Mouse (Mus musculus) hindbrain, embryonic 14.5 days (tissue): ENCODE results near the gene Ankrd39. TPM values are rescaled to one million over a fixed set of nuclear protein-coding genes. Genes with fewer than 3 reads are reported as not detected.

Source experiments
- ATAC-seq: fragments of 200-750 bp; cut with Nextera tagmentation; 2 replicates; pipeline ENCODE4 v1.8.0; 2017; ENCODE audit warnings: moderate number of reproducible peaks, mild to moderate bottlenecking, moderate TSS enrichment, moderate library complexity; ENCODE audit not compliant: low FRiP score
- DNase-seq: peaks from one replicate; pipeline ENCODE4 v3.0.0-alpha.2; 2015; ENCODE audit warnings: low spot score
- H3K27ac ChIP-seq: fragments of 300-500 bp; sonication (generic); 2 replicates; pipeline ENCODE4 v1.5.1; 2014; ENCODE audit warnings: mild to moderate bottlenecking, moderate library complexity
- H3K27me3 ChIP-seq: fragments of 300-500 bp; sonication (generic); 2 replicates; pipeline ENCODE4 v1.6.1; 2014; ENCODE audit warnings: mild to moderate bottlenecking, low read length, mixed read lengths; ENCODE audit not compliant: control insufficient read depth, insufficient read depth
- H3K36me3 ChIP-seq: fragments of 300-500 bp; sonication (generic); replicated peaks from 2 replicates; pipeline ENCODE4 v1.6.1; 2014; ENCODE audit not compliant: control insufficient read depth, insufficient read depth
- H3K4me1 ChIP-seq: fragments of 300-500 bp; sonication (generic); replicated peaks from 2 replicates; pipeline ENCODE4 v1.6.1; 2014; ENCODE audit warnings: antibody characterized with exemption, low read length, mixed read lengths; ENCODE audit not compliant: control insufficient read depth, insufficient read depth
- H3K4me2 ChIP-seq: fragments of 300-500 bp; sonication (generic); replicated peaks from 2 replicates; pipeline ENCODE4 v1.6.1; 2014; ENCODE audit warnings: mild to moderate bottlenecking, moderate library complexity
- H3K4me3 ChIP-seq: fragments of 300-500 bp; sonication (generic); replicated peaks from 2 replicates; pipeline ENCODE4 v1.5.1; 2014; ENCODE audit warnings: mild to moderate bottlenecking, low read length
- H3K9ac ChIP-seq: fragments of 300-500 bp; sonication (generic); 2 replicates; pipeline ENCODE4 v1.6.1; 2014
- H3K9me3 ChIP-seq: fragments of 300-500 bp; sonication (generic); 2 replicates; pipeline ENCODE4 v1.6.1; 2016; ENCODE audit warnings: low read length; ENCODE audit not compliant: control insufficient read depth
- WGBS: fragments of 180-500 bp; shearing (Covaris S2); extraction: QIAGEN DNeasy Blood & Tissue Kit; methylation state at CpG from one replicate; pipeline ENCODE4 v1.1.7; 2014; 5-methylcytosine and 5-hydroxymethylcytosine counted together
- polyA plus RNA-seq: library from polyadenylated mRNA; unstranded; fragments of >200 nt; fragmentation: Nextera tagmentation; extraction: Ambion mirVana; gene quantifications from 2 replicates; pipeline ENCODE4 v1.2.1, GENCODE M21; 2014

The Ankrd39 gene
- polyA plus RNA-seq, 1 experiment from 2014 or later, result 23.9 TPM

- H3K4me1 ChIP-seq, result no peaks in the 10 kb centered on the region
- no peak overlapping the region for H3K4me3 ChIP-seq
- no peak for DNase-seq
- no peak overlapping the region for H3K9ac ChIP-seq
- H3K4me2 ChIP-seq, result no peak overlapping the region
- ATAC-seq, result no peak
- H3K36me3 ChIP-seq, result no peaks in the 10 kb centered on the region
- WGBS, result 26% methylated on average over 2 of the region's 2 CpGs
- no peaks in the 10 kb centered on the region for H3K27me3 ChIP-seq
- no peaks in the 10 kb centered on the region for H3K9me3 ChIP-seq
- no peak overlapping the region for H3K27ac ChIP-seq
Measured at GRCm38 (mm10) chr1:36566425-36566824, 19.2 kb upstream of the Ankrd39 start.

GRCm38 (mm10) chr1:36564101-36564500 is 16.9 kb upstream of the Ankrd39 start:
- ATAC-seq (no peak), DNase-seq (no peak)
- Histone ChIP-seq H3K27me3 (no peaks in the 10 kb centered on the region), H3K9me3 (no peaks in the 10 kb centered on the region), H3K9ac (no peak overlapping the region), H3K4me3 (no peak overlapping the region), H3K36me3 (no peaks in the 10 kb centered on the region), H3K27ac (no peak overlapping the region), H3K4me1 (peaks cover 2% of the 10 kb centered on the region), H3K4me2 (no peak overlapping the region)
- WGBS, result 85% methylated on average over 6 of the region's 6 CpGs

GRCm38 (mm10) chr1:36563632-36564031 is 16.4 kb upstream of the Ankrd39 start:
- WGBS, result 80% methylated on average over 4 of the region's 4 CpGs
- ATAC-seq, result no peak
- Histone ChIP-seq H3K36me3 (no peaks in the 10 kb centered on the region), H3K4me3 (no peak overlapping the region), H3K9me3 (no peaks in the 10 kb centered on the region), H3K27me3 (no peaks in the 10 kb centered on the region), H3K4me2 (no peak overlapping the region), H3K9ac (no peak overlapping the region), H3K27ac (no peak overlapping the region), H3K4me1 (peaks cover 7% of the 10 kb centered on the region)
- DNase-seq, result no peak

- Histone ChIP-seq H3K9ac (no peak overlapping the region), H3K4me3 (no peak overlapping the region), H3K27ac (no peak overlapping the region), H3K27me3 (no peaks in the 10 kb centered on the region), H3K9me3 (no peaks in the 10 kb centered on the region), H3K4me1 (peaks cover 9% of the 10 kb centered on the region), H3K4me2 (no peak overlapping the region), H3K36me3 (no peaks in the 10 kb centered on the region)
- 57% methylated on average over 2 of the region's 2 CpGs for WGBS
- DNase-seq (no peak), ATAC-seq (no peak)
Measured at GRCm38 (mm10) chr1:36563197-36563596, 16.0 kb upstream of the Ankrd39 start.

GRCm38 (mm10) chr1:36562388-36562787 is 15.1 kb upstream of the Ankrd39 start:
- Histone ChIP-seq H3K9ac (no peak overlapping the region), H3K4me2 (no peak overlapping the region), H3K27ac (no peak overlapping the region), H3K36me3 (no peaks in the 10 kb centered on the region), H3K9me3 (no peaks in the 10 kb centered on the region), H3K4me1 (peaks cover 9% of the 10 kb centered on the region), H3K27me3 (no peaks in the 10 kb centered on the region), H3K4me3 (no peak overlapping the region)
- DNase-seq (no peak), ATAC-seq (no peak)
- 68% methylated on average over 4 of the region's 4 CpGs for WGBS

GRCm38 (mm10) chr1:36560903-36561302 is 13.7 kb upstream of the Ankrd39 start:
- Histone ChIP-seq H3K4me3 (no peak overlapping the region), H3K4me1 (peaks cover 10% of the 10 kb centered on the region), H3K4me2 (no peak overlapping the region), H3K9ac (no peak overlapping the region), H3K27me3 (no peaks in the 10 kb centered on the region), H3K9me3 (no peaks in the 10 kb centered on the region), H3K27ac (no peak overlapping the region), H3K36me3 (no peaks in the 10 kb centered on the region)
- DNase-seq (no peak), ATAC-seq (no peak)
- 56% methylated on average over 6 of the region's 6 CpGs for WGBS

- Histone ChIP-seq H3K27ac (no peak overlapping the region), H3K27me3 (no peaks in the 10 kb centered on the region), H3K4me3 (no peak overlapping the region), H3K36me3 (peaks cover 5% of the 10 kb centered on the region), H3K9me3 (no peaks in the 10 kb centered on the region), H3K9ac (no peak overlapping the region), H3K4me2 (no peak overlapping the region), H3K4me1 (peaks cover 20% of the 10 kb centered on the region)
- no peak for ATAC-seq
- WGBS, result 76% methylated on average over 5 of the region's 5 CpGs
- no peak for DNase-seq
Measured at GRCm38 (mm10) chr1:36559888-36560287, 12.6 kb upstream of the Ankrd39 start.

- Histone ChIP-seq H3K9ac (no peak overlapping the region), H3K4me2 (peak overlapping the region; percentile 95)
- WGBS, result 8% methylated on average over 4 of the region's 4 CpGs
Measured at GRCm38 (mm10) chr1:36559256-36559655, 12.0 kb upstream of the Ankrd39 start.

GRCm38 (mm10) chr1:36558031-36558993 is 11.1 kb upstream of the Ankrd39 start, which contains the start of gene Sema4c:
Sema4c (minus strand) TSS chr1:36558349.
- H3K4me3 ChIP-seq, result peak within 1 kb of the TSS; percentile 85
- ATAC-seq, result peak; percentile 47
- H3K4me1 ChIP-seq, result peaks cover 30% of the 10 kb centered on the region
- WGBS, result under 1% methylated on average over 67 of the region's 69 CpGs
- H3K4me2 ChIP-seq, result peak within 1 kb of the TSS; percentile 95
- H3K27me3 ChIP-seq, result no peaks in the 10 kb centered on the region
- peak within 1 kb of the TSS; percentile 99 for H3K9ac ChIP-seq
- peak; percentile 78 for DNase-seq
- H3K9me3 ChIP-seq, result no peaks in the 10 kb centered on the region
- H3K36me3 ChIP-seq, result peaks cover 20% of the 10 kb centered on the region
- H3K27ac ChIP-seq, result peak within 1 kb of the TSS; percentile 99

More at GRCm38 (mm10) chr1:36559256-36559655, 12.0 kb upstream of the Ankrd39 start:
- no peak for DNase-seq
- Histone ChIP-seq H3K36me3 (peaks cover 11% of the 10 kb centered on the region), H3K27me3 (no peaks in the 10 kb centered on the region), H3K27ac (no peak overlapping the region), H3K4me3 (0 out of 2 replicates have a peak overlapping the region, but pooled peaks have one; percentile 85), H3K4me1 (peaks cover 27% of the 10 kb centered on the region), H3K9me3 (no peaks in the 10 kb centered on the region)
- ATAC-seq, result no peak
